Mouse (Mus musculus) retina, adult 2 months (tissue): ENCODE measurements around the gene Zmym1.
"Not testable (repeated sequence)": the region's sequence is repeated elsewhere in the genome, so short reads cannot be mapped to it uniquely, and the experiment has no call there.

Experiments used
- DNase-seq: peaks from one replicate; pipeline ENCODE4 v3.0.0-alpha.2; 2012; ENCODE audit warnings: low read depth, low spot score

Zmym1 gene

DNA sequence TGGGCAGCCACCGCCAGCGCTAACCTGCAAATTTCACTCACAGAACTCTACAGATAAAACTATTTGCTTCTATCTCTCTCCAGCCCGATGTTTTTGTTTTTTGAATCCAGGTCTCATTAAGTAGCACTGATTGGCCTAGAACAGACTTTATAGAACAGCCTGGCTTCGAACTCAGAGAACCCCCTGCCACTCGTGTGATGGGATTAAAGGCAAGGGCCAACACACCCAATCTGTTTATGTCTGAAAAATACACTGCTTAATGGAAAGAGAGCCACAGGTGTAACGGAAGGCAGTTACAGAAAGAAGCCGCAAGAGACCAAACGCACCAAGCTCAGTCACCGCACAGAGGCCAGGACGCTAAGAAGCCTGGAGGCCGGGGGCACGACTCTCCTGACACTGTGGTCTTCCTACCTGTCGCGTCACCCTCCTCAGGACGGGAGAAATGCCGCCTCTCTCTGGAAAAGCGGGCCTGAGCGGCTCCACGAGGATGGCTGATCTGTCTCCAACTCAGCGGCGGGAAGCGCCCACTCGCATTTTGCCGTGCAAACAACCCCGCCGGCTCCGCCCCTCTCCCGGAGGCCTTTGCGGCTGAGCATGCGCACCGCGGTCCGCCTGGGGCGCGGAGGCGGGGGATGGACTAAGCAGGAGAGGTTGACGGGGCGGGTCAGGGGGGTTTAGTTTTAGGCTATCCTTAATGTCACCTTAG lies at the start of gene Zmym1:
Gene Zmym1, minus strand, starts transcription at position 568 of the 706 bp plus-strand sequence.
- DNase-seq: peak; percentile 69

DNA sequence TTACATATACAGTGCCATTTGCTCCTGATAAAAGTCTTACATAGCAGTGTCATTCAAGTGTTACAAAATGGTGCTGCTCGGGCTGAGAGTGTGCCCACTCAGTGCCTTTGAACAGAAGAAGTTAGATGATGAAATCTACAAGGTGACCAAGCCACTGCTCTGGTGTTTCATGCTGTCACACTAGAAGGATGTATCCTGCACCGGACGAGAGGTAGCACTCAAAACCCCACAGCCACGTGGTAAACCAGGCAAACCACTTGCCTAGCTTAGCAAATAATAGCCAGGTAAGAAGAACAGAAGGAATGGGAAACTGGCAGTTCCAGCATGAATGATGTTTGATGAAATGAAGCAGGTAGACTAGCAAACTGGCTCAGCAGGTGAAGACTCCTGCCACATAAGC lies 49.6 kb upstream of the Zmym1 start:
- DNase-seq: no peak

DNA sequence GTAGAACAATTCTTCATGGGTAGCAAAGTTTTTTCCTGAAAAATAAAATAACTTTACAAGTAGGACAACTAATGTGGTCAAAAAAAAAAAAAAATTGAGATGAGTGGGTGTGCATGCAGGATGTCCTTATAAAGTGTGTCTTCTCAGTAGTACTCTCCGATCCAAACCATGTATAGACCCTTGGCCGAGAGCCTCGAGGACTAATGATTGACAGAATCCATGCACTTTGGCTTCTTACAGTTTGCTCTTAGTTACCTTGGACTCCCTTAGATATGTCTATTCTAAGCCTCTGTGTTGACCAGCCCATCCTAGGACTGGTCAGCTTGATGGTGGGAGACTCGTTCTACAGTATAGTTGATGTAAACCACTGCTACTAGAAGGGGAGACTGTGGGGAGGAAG lies 46.6 kb upstream of the Zmym1 start:
- no peak for DNase-seq

DNA sequence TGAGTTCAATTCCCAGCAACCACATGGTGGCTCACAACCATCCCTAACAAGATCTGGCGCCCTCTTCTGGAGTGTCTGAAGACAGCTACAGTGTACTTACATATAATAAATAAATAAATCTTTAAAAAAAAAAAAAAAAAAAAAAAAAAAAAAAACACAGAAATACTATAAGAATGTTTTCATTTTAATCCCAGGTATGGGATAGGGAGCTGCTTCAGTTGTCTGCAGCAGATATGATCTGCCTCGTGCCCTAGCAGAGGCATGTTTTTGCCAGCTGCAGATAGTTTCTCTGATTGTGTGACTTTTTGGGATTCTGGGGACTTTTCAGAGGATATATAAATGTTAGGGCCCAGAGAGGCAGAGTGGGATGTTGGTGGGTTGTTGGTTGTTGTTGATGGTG lies 38.6 kb upstream of the Zmym1 start:
- not testable (repeated sequence) for DNase-seq

DNA sequence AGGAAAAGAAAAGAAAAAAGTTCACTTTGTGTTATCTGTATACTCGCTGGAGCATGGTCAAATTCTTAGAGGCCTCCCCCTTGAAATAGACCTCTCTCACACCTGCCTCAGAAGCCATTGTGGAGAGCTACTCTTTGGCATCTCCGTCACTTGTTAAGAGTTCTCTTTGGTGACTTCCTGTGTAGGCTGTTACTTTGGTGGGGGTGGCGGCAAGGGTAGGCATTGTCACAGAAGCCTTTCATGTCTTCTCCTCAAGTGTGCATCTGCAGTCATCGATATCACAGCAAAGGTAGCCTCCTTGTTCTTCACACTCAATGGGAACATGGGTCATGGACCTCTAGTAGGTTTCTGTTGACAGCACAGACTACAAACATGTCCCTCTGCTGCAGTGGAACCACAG lies 34.1 kb upstream of the Zmym1 start:
- no peak for DNase-seq

DNA sequence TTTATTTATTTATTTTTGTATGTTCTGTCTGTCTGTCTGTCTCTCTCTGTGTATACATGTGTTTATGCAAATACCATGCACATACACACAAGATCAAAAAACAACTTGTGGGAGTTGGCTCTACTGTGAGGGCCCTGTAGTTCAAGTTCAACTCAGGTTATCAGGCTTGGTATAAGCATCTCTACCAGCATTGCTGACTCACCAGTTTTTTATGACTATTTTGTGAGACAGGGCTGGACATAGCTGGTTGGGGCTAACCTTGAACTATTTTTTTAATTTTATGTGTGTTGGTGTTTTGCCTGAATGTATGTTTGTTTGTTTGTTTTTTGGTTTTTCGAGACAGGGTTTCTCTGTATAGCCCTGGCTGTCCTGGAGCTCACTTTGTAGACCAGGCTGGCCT lies 30.2 kb upstream of the Zmym1 start:
- no peak for DNase-seq

DNA sequence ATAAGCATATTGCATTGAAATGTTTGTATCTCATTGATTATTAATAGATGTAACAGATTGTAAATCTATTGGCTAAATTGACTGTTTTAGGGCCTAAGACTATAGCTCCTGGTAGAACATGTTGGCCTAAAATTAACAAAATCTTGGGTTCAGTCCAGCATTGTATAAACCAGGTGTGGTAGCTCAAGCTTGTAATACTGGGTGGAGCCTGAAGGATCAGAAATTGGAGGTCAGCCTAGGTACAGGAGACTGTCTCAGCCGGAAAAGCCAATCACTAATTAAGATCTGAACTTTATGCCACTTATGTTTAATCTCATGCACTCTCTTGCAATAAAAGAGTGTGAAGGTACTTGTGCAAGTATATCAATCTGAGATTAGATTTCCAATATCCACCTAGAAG lies 24.8 kb upstream of the Zmym1 start:
- no peak for DNase-seq

DNA sequence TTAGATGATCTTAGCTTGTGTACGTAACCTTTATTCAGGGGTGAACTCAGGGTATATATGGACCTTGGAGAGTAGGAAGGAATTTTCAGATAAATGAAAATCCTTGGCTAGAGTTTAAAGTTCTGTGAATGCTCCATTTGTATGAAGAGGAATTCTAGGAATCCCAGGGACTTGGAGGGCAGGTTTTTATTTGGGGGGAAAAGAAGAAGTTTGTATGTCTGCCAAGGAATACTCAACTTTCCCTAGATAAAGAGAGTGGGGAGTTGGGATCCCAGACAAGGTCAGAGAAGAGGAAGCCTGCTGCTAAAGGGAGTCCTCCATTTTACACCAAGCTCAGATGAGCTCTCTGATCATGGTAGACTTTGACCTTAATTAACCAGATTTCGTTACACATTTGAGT lies 22.2 kb upstream of the Zmym1 start:
- no peak for DNase-seq

DNA sequence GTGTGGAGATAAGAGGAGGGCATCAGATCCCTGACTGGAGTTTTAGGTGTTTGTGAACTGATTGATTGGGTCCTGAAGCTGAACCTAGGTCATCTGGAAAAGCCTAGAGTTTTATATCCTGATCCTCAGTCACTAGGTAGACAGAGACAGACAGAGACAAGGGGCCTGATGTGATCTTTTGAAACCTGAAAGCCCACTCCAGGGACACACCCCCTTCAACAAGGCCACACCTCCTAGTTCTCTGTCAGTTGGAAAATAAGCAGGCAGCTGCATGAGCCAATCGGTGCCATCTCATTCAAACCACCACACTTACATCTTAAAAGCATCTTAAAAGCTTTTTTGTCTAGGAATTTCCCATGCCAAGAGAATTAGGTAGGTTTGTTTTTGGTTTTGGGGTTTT lies 19.9 kb upstream of the Zmym1 start:
- DNase-seq: no peak

DNA sequence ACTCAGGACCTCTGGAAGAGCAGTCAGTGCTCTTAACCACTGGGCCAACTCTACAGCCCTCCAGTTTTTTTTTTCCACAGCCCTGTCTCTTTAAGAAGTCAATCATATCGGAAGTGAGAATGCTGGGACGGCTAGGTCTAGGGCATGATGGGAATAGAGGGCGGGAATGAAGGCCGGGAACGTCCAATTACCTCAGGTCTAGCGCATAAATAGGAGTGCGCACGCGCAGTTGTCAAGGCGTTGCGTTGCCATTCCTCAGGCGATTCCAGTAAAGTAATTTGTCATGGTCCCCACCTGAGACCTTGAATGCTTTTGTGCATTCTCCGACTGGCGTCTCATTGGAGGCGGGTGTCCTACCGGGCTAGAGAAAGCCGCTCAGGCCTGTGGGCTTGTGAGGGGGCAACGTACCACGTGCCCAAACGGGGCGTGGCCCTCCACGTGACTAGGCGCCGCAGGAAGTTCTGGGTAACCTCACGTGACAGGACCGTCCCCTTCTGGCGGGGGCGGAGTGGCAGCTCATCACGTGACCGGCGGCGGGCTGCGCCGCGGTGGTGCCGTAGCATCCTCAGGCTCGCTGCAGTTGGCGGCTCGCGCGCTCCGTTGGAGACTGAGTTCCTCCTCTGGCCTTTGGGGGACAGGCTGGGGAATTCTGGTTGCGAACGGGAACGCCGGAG lies 16.1 kb upstream of the Zmym1 start, which contains the start of gene Zmym6:
Gene Zmym6, plus strand, starts transcription at position 509 of the 674 bp plus-strand sequence.
- DNase-seq: peak; percentile 93

DNA sequence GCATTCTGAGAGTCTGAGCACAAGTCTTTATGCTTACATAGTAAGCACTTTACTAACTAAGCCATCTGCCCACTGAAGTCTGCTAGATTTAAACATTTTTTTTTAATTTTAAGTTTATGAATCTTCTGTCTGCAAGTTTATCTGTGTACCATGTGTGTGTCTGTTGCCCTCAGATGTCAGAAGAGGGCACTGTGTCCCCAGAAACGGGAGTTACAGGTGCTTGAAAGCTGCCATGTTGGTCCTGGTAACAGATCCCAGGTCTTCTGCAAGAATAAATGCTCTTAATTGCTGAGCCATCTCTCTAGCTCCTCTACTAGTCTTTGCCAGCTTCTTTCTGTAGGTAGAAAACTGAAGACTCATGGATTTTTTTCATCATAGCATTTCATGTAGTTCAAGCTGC lies 14.0 kb upstream of the Zmym1 start:
- DNase-seq: no peak

DNA sequence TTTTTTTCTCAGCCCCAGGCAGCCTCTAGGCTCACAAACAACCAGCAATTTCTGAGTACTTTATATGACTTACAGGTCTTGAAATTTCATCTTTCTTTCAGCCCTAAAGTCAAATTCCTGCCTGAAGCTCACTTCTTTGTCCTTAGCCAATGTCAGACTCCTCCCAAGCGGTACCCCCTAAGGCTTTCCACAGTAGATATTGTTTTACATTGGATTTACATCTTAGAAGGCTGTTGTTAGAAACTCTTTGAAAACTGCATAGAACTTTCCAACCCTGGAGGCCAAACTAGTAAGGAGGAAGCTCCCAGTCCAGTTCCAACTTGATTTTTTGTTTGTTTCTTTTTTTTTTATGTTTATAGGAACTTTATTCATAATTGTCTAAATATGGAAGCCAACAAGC lies 3.1 kb upstream of the Zmym1 start:
- no peak for DNase-seq

DNA sequence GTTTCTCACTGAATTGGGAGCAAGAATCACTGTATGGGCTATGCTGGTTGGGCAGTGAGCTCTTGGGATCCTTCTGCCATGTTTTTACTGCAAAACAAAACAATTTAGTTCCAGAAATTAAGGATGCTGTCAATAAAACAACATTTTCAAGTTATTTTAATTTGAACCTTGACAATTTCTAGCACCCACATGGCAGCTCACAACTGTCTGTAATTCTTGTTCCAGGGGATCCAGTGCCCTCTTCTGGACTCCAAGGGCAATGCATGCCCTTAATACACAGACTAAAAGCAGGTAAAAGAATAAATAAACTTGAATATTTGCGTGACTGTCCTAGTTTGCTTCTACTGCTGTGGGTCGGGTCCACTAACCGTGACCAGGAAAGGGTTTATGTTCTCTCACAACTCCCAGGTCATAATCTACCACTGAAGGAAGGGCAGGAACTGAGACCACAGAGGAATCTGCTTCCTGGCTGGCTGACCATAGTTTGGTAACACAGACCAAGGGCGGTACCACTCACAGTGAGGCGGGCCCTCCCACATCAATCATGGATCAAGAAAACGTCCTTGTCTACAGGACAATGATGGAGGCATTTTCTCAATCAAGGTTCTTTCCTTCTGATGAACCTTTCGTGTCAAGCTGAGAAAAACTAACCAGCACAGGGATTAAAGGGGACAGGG lies 6.3 kb downstream of the Zmym1 start:
- no peak for DNase-seq

DNA sequence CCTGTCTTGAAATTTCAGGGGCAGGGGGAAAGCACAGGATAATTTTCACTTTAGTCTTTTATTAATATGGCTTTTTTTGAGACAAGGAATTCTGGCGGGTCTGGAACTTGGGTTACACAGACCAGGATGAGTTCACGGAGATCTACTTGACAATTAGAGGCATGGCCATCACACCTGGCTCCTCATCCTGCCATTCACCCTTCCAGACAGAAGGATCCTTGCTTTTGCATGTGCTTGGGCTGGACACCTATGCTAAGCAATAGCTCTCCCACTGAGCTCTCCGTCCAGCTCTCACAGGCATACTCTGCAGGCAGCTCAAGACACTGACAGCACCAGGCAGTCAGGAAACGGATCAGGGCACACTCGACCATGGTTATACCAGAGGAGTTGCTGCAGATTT lies 7.9 kb downstream of the Zmym1 start:
- no peak for DNase-seq

DNA sequence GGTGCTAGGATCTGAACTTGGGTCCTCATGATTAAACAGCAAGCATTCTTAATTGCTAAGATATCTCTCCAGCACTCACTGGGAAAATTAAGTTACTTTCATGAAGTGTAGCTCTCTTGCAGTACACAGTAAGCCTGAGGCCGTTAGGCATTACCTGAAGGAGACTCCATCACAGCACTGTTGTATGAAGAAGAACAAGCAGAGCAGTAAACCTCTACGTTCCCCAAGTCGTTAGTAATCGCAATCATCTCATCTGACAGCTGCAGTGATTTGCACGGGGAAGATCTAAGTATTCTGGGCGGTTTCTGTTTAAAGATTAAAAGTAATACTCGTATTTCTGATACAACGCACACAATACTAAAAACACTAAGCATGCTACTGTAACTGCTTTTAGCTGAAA lies 9.8 kb downstream of the Zmym1 start:
- no peak for DNase-seq

DNA sequence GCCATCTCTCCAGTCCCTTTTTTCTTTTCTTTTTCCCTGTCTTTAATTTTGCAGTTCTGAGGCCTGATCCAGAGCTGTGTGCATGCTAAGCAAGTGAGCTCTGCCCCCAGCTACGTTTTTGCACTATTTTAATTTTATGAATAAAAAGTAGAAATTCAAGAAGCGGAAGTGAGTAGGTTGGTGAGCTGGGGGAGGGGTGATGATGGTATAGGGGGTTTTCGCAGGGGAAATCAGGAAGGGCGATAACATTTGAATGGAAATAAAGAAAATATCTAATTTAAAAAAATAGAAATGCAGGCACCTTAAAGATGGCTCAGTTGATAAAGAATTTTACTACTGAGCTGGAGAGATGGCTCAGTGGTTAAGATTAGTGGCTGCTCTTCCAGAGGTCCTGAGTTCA lies 17.4 kb downstream of the Zmym1 start:
- DNase-seq: no peak

DNA sequence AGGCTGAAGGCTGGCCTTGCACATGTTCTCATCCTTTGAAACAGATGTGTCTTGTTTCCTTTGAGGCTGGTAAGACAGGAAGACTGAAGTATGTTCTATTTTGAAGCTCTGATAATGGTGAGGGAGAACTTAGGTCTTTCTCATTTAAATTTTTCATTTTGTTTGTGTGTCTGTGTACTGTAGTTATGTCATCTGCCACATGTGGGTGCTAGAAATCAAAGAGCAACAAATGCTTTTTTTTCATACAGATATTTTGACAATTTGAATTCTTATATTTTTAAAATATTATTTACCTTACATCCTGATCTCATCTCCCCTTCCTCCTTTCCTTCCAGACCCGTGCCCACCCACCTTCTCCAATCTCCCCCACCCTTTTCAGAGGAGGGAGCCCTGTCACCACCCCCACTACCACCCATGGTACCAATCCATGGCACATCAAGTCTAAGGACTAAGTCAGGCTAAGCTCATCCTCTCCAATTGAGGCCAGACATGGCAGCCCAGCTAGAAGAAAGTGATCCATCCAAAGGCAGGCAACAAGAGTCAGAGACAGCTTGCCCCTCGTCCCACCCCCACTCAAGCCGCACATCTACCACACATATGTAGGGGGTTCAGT lies 21.0 kb downstream of the Zmym1 start:
- DNase-seq: no peak

DNA sequence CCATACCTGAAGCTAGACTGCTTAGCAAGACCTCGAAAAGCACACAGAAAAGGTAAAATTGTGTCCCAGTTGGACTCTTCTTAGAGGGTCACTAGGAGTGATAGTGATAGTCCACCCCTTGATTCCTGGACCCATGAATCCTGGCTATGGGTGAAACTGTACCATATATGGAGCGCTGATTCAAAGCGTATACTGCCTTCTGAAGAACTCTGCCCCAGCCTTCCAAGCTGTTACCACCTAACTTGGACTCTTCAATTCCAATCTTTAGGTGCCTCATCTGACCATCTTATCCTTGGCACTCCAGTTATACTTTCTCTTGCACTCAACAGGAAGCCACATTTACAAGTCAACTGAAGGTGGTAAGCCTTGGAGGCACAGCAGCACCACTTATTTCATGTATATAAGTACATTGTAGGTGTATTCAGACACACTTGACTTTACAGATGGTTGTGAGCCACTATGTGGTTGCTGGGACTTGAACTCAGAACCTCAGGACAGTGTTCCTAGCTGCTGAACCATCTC lies 22.1 kb downstream of the Zmym1 start:
- no peak for DNase-seq

DNA sequence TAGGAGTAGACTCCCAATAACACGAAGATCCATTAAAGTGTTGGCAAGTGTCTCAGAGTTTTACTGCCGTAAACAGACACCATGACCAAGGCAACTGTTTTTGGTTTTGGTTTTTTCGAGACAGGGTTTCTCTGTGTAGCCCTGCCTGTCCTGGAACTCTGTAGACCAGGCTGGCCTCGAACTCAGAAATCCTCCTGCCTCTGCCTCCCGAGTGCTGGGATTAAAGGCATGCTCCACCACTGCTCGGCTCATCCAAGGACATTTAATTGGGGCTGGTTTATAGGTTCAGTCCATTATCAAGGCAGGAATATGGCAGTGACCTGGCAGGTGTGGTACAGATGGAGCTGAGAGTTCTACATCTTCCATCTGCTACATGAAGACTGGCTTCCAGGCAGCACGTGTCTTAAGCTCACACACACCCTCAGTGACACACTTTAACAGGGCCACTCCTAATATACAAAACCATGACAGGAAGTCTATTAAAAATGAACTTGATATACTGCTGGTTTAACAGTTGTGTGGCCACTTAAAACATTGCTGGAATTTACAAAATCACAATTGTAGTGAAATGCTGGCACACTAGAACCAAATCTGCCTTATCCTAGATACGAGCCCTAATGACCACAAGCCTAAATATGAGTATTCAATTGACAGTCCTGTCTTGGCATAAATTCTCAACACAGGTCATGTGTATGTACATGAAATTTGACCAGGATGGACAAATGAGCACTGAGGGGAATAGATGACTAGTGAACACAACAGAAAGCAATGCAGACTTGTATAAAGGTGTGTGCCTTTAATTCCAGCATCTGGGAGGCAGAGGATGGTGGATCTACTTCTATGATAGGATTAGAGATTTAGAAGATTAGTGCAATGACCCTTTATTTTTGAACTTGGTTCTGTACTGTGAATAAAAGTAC lies 22.8 kb downstream of the Zmym1 start:
- no peak for DNase-seq

DNA sequence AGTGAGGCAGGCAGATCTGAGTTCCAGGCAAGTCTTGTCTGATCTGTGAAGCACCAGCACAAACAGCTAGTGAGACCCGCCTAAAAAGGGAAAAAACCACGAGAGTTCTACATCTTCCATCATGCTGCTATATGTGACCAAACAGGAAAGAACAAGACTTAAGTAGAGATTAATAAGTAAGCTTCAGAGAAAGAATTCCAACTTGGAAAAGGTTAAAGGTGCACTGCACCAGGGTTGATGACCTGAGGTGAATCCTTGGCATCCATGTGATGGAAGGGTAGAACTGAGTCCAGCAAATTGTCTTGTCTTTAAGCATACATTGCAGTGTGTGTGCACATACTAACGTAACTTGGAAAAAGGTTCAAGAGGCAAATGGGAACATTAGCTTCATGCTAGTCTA lies 23.8 kb downstream of the Zmym1 start:
- DNase-seq: no peak
